Mouse (Mus musculus) cerebellum, adult 2 months (tissue): ENCODE results near the gene Pced1b.

ENCODE experiments used
- CTCF ChIP-seq: fragments of 200-500 bp; IDR thresholded peaks from 2 replicates; pipeline ENCODE4 v1.5.1; 2011; ENCODE audit warnings: low read depth, mild to moderate bottlenecking, control low read depth, low read length, moderate library complexity, borderline replicate concordance; ENCODE audit not compliant: insufficient read depth
- POLR2A ChIP-seq: fragments of 200-500 bp; IDR thresholded peaks from 2 replicates; pipeline ENCODE4 v1.6.1; 2011; ENCODE audit warnings: low read length, control low read depth, borderline replicate concordance; ENCODE audit not compliant: insufficient read depth

DNA sequence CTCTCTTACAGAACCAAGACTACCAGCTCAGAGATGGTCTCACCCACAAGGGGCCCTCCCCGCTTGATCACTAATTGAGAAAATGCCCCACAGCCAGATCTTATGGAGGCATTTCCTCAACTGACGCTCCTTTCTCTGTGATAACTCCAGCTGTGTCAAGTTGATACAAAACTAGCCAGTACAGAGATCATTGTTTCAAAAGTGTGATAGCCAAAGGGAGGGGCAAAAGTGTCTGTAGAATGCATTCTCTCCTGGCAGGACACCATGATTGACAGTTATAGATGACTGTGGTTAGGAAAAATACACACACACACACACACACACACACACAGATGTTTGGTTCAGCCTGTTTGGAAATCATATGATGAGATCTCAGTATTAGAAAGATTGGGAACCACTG, 150.9 kb downstream of the Pced1b start:
- TF ChIP-seq CTCF: no peak
- TF ChIP-seq POLR2A: no peak
